Mouse (Mus musculus) C2C12 (cell line): ENCODE results near the gene Scn4a.

Experiments used
- MYOD1 ChIP-seq: IDR thresholded peaks from one replicate; pipeline ENCODE4 v1.6.1; 2011; ENCODE audit warnings: low read depth; ENCODE audit not compliant: control insufficient read depth, insufficient read length
- MYOG ChIP-seq: IDR thresholded peaks from one replicate; pipeline ENCODE4 v1.6.1; 2011; ENCODE audit not compliant: control insufficient read depth, insufficient read length; ENCODE audit errors: extremely low read depth

- no peak for TF ChIP-seq MYOG
- no peak for TF ChIP-seq MYOD1
Observed at GRCm38 (mm10) chr11:106364712-106365111, 11.6 kb upstream of the Scn4a start.
